Mouse (Mus musculus) kidney, postnatal 36 days (tissue): ENCODE measurements around the gene Engase.

ENCODE experiments used
- DNase-seq, 2 experiments: peaks; one replicate each; pipeline ENCODE4 v3.0.0; 2021 to 2022; ENCODE audit warnings: mixed read lengths in 2 of 2

The Engase gene

GRCm38 (mm10) chr11:118476396-118477373 lies at the start of gene Engase:
Engase (plus strand) TSS chr11:118476829.
- peak; percentile 98 for DNase-seq

DNA sequence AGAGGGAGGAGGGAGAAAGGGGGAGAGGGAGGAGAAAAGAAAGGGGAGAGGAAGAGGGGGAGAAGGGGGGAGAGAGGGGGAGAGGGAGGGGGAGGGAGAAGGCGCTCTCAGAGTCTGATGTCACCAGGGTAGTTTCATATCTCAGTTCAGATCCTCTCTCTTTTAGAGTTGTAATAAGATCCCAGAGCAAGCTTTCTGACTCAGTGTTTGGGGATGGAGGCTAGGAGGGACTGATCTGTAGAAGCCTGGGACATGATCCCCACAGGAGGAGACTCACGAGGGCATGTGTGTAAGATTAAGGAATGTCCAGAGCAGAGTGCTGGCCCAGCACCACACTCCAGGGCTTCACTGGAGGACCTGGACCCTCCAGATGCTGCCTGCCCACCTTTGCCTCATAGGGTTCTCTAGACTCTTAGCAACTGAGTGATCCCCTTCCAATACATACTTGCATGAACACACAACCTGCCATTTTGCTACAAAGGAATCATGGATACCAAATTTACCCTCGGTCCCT lies 49.3 kb upstream of the Engase start:
- DNase-seq: no peak

- DNase-seq: no peak
These were observed 48.6 kb upstream of the Engase start, which contains the start of gene C1qtnf1 for GRCm38 (mm10) chr11:118427986-118428385. C1qtnf1 (plus strand) TSS chr11:118428203.

DNA sequence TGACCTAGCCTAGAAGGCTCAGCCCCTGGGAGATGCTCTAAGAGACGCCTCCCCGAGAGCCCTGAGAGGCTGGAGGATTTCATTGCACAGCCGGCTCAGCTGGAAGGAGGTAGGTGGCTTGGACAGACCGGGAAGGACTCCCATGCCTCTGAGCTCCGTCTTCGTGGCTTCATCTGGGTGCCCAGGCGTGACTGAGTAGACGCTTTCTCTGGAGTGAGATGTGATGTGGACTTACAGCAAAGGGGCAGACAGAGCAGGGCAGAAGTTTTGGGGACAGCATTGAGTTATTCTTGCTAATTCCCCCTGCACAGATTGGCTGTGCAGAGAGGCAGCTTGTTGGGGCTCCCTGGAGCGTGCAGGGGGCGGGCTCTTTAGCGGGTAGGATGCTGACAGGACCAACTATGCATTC lies 48.2 kb upstream of the Engase start:
- DNase-seq: peak in 1 of 2 experiments; percentile 50

DNA sequence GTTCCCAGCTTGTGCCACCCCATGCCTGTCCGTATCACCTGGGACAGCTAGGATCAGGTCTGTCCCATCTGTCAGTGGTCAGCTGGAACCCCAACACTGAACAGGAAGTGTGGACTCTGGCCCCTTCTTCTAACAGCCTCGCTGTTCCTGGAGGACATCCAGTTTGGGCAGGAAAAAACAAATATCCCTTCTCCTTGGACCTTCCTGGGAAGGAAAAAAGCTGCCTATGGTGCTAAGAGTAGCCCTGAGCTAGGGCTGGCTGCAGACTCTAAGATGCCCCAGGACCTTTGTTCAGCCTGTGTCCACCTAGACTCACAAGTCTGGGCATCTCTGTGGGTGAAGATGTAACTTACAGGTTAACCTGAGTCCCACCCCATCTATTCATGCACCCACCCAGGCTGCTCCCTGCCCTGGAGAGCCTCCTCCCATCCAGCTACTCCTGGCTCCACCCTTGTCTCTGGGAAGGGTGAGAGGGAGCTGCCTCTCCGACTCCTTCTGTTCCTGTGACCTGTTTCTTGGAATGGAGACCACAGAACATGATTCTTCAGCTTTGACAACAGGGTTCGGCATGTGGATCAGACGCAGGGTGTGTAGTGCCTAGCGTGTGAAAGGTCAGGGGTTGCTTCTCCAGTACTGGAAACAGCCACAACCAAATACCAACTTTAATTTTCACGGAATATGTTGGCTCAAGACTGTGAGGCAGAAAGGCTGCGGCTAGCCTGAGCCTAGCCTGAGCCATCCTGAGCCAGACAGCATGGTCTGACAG lies 47.5 kb upstream of the Engase start:
- DNase-seq: peak; percentile 61 to 65

DNA sequence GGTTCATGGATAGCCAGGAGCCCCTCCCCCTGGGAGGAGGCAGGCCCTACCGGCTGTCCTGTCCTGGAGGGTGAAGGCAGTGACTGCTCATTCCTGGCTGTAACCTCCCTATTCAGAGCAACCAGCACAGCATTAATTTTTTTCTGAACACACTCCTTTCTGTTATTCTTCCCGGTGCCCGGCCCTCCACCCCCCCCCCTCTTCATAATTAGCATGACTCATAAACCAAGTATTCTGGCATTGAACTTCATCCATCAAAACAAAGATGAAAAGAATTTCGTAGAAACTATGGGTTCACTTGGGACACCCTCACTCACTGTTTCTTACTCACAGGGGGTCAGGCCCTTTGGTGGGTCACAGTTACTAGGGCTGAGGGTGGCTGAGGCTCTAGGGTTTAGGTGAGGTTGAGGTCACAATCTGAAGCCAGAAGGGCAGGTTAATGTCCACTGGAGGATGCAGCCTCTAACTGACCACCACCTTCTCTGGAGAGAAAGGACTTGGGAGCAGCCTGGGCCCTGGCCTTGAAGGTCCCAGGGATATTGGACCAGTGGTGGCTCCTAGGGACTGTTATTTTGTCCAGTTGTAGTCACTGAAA lies 46.2 kb upstream of the Engase start:
- DNase-seq: no peak

- DNase-seq: no peak
These were observed 45.3 kb upstream of the Engase start for GRCm38 (mm10) chr11:118431100-118431948.

- DNase-seq: no peak
These were observed 43.2 kb upstream of the Engase start for GRCm38 (mm10) chr11:118433398-118433868.

DNA sequence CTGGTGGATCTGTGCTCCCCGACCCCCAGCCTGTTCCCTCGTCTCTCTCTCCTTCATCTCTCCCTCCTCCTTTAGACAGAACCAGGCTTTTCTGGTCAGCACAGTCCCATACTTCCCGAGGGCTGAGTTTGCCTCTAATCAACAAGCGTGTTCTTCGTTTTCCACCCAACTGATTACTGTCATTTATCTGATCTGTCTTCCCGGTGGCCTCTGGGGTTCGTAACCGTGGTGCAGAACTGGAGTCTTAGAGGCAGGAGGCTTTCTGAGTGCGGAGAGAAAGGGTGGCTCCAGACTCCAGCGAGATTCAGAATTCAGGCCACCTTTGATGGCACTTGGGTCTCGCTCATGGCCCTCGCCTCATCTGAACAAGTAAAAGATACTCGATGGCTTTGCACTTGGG lies 42.5 kb upstream of the Engase start:
- DNase-seq: no peak

DNA sequence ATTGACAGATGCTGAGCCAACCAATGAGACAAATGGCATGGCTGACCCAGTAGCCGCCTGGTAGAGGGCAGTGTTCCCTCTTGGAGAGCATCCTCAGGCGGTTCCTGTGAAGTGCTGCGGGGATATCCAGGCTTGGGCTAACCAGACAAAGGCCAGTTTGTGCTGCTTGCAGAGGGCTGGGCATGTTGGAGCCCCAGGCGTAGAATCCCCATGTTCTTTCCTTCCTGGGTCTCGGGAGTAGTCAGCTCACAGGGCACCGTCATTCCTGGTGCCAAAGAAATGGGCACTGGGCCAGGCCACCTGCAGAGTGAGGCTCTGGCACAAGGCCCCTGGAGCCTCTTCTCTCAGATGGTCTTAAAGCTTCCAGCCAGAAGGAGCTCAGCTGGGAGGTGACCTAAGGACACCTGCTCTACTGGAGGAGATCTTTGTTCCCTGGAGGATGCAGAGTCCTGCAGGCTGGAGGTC lies 40.1 kb upstream of the Engase start:
- peak; percentile 79 to 85 for DNase-seq

GRCm38 (mm10) chr11:118438665-118439414 lies 37.8 kb upstream of the Engase start:
- DNase-seq: no peak

DNA sequence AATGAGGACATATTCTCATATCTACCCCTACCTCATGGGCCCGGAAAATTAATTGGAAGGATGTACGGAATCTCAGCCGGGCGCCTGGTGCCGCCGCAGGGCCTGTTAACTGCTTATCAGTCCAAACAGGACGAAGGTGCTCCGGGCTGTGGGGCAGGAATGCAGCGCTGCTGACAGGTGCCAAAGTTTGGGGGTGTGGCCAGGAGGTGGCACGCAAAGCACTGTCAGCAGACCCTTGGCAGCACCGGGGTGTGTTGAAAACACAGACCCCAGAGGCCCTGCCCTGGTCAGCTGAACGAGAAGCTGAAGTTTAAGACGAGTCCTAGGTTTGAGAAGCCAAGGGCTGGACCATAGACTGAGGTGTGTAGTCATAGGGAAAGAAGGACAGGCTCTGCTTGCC lies 33.9 kb upstream of the Engase start:
- no peak for DNase-seq

GRCm38 (mm10) chr11:118443201-118443970 lies 33.2 kb upstream of the Engase start:
- peak; percentile 67 to 91 for DNase-seq

GRCm38 (mm10) chr11:118445843-118446242 lies 30.8 kb upstream of the Engase start:
- DNase-seq: peak; percentile 55 to 76

- DNase-seq: no peak
These were observed 29.3 kb upstream of the Engase start for GRCm38 (mm10) chr11:118447346-118447745.

DNA sequence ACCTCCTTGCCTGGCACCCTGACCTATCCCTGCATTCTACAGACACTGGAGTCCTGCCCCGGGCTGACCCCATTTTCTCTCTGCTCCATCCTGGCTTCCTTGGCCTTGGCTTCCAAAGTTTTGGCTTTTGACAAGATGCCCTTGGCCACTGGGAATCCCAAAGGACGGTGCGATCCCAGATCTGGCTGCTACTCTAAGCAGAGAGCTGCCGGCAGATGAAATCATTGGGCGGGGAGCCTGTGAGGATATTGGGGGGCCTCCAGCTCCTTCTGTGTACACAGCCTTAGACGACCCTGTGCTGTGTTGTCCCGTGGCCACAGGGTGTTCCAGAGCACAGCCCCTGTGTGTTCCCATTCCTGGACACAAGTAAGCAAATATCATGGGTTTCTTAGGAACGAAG lies 28.2 kb upstream of the Engase start:
- DNase-seq: no peak

GRCm38 (mm10) chr11:118451211-118451610 lies 25.4 kb upstream of the Engase start:
- DNase-seq: no peak

DNA sequence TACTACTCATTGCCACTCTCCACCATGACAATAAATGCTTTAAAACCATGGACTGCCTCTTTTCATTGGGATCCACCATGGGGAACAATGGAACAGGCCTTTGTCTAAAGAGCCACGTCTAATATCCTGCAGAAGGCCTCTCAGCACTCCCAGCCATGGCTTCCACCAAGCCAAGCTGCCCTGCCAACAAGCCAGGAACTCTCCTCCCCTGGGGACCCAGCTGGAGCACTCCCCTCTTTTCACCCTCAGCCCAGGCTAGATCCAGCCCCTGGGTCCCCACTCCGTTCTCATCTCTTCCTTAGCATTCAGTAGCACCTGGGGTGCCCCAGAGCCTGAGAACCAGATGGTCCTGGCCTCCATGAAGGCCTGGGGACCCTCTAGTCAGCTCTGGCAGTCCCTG lies 23.7 kb upstream of the Engase start:
- DNase-seq: no peak

GRCm38 (mm10) chr11:118453886-118454671 lies 22.6 kb upstream of the Engase start:
- DNase-seq: no peak
